Mouse (Mus musculus) frontal cortex, adult 2 months (tissue): ENCODE results near the gene Nt5e. TPM values are rescaled to one million over a fixed set of nuclear protein-coding genes. Genes with fewer than 3 reads are reported as not detected.

Experiments used
- DNase-seq, 2 experiments: peaks; one replicate each; pipeline ENCODE4 v3.0.0; 2022; ENCODE audit warnings: low spot score in 1 of 2; ENCODE audit errors: extremely low spot score in 1 of 2
- polyA plus RNA-seq: library from polyadenylated mRNA; depleted of rRNA; stranded (reverse); fragments of >200 nt; gene quantifications from 2 replicates; pipeline ENCODE4 v1.2.3, GENCODE M21; 2012; rRNA removed

The Nt5e gene
- polyA plus RNA-seq, 1 experiment, result 8.5 TPM

- DNase-seq, result no peak
Measured at GRCm38 (mm10) chr9:88379057-88379456, 52.1 kb downstream of the Nt5e start.

GRCm38 (mm10) chr9:88380076-88380475, 53.1 kb downstream of the Nt5e start:
- DNase-seq, result no peak

GRCm38 (mm10) chr9:88380542-88380941, 53.5 kb downstream of the Nt5e start:
- DNase-seq, result no peak

GRCm38 (mm10) chr9:88388826-88389225, 61.8 kb downstream of the Nt5e start:
- DNase-seq, result no peak

GRCm38 (mm10) chr9:88394852-88395251, 67.9 kb downstream of the Nt5e start:
- no peak for DNase-seq

GRCm38 (mm10) chr9:88398461-88398860, 71.5 kb downstream of the Nt5e start:
- no peak for DNase-seq

- peak in 1 of 2 experiments; percentile 17 for DNase-seq
Measured at GRCm38 (mm10) chr9:88404088-88404487, 77.1 kb downstream of the Nt5e start.

- DNase-seq, result no peak
Measured at GRCm38 (mm10) chr9:88404515-88404914, 77.5 kb downstream of the Nt5e start.

- no peak for DNase-seq
Measured at GRCm38 (mm10) chr9:88409978-88410377, 83.0 kb downstream of the Nt5e start.

GRCm38 (mm10) chr9:88416752-88417151, 89.8 kb downstream of the Nt5e start:
- no peak for DNase-seq

Other genes with a start within 250 kb of the Nt5e start
- 46.2 and 53.4 TPM in 2 replicates for gene Snx14, start 111.8 kb downstream of the Nt5e start, polyA plus RNA-seq
- gene Gm20537, start 129.4 kb downstream of the Nt5e start, polyA plus RNA-seq, result 0.38 and 0.40 TPM in 2 replicates
- gene Syncrip, start 155.4 kb downstream of the Nt5e start, polyA plus RNA-seq, result 33.5 and 33.6 TPM in 2 replicates
- gene Zfp949, start 220.8 kb downstream of the Nt5e start, polyA plus RNA-seq, result 16.4 and 19.2 TPM in 2 replicates